Mouse (Mus musculus) myocyte (in vitro differentiated cells): ENCODE measurements around the gene Bst1.

Source experiments
- E2F4 ChIP-seq: IDR thresholded peaks from one replicate; pipeline ENCODE4 v1.6.1; 2011; ENCODE audit warnings: mild to moderate bottlenecking, control low read depth, moderate library complexity; ENCODE audit not compliant: insufficient read depth
- POLR2AphosphoS2 ChIP-seq: IDR thresholded peaks from one replicate; pipeline ENCODE4 v1.6.1; 2011; ENCODE audit warnings: low read depth, control low read depth; ENCODE audit not compliant: insufficient read length
- TCF12 ChIP-seq: IDR thresholded peaks from one replicate; pipeline ENCODE4 v1.6.1; 2011; ENCODE audit warnings: mild to moderate bottlenecking, control low read depth; ENCODE audit not compliant: poor library complexity, insufficient read depth, severe bottlenecking
- USF1 ChIP-seq: IDR thresholded peaks from one replicate; pipeline ENCODE4 v1.6.1; 2011; ENCODE audit warnings: low read depth, mild to moderate bottlenecking, control low read depth, moderate library complexity

DNA sequence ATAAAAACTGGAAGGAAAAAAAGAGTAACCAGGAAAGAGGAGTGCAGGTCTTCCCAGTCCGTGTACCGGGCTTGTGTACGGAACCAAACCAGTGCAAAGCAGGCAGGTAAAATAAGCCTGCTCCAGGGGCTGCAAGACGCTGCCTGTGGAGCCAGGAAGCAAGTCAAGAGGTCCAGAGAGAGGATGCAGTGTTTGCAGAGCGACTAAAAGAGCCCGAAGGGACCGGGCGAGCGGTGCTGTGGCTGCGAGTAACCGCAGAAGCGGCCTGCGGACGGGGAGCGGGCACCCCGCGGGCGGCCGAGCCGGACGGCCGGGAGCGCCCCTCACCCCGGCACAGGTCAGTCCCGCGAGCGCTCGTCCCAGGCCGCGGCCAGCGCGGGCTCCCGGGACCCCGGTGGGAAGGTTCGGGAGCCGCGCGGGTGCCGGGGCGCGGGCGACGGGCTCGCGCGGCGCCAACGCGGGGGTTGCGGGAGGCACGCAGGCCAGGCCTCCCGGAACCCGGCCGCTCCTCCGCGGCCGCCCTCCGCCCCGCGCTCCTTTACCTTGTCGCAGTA, 37.2 kb upstream of the Bst1 start:
- TF ChIP-seq E2F4, result no peak
- no peak for TF ChIP-seq TCF12
- TF ChIP-seq USF1, result no peak
- TF ChIP-seq POLR2AphosphoS2, result no peak
